Mouse (Mus musculus): ENCODE measurements at regions not wholly inside any gene's neighbourhood (a gene's known extent, or its start where the extent isn't known, plus 50 kb on each side); places are given as distances from the start of the nearest gene placed in this dataset.

GRCm38 (mm10) chr7:116680523-116680922, 176.4 kb downstream of the Nucb2 start:
- DNase-seq (ENCODE audit: low read depth, low spot score) = no peak

- no peak for DNase-seq (ENCODE audit: low read depth, low spot score)
Measured at GRCm38 (mm10) chr7:116681268-116681667, 177.1 kb downstream of the Nucb2 start.

- no peak for DNase-seq (ENCODE audit: low read depth, low spot score)
Measured at GRCm38 (mm10) chr7:116700409-116700808, 196.2 kb downstream of the Nucb2 start.

GRCm38 (mm10) chr7:116701466-116702342, 197.5 kb downstream of the Nucb2 start:
- peak; percentile 76 for DNase-seq (ENCODE audit: low read depth, low spot score)

GRCm38 (mm10) chr7:116702596-116702995, 198.4 kb downstream of the Nucb2 start:
- DNase-seq (ENCODE audit: low read depth, low spot score) = peak; percentile 77

- peak; percentile 79 for DNase-seq (ENCODE audit: low read depth, low spot score)
Measured at GRCm38 (mm10) chr7:116711541-116711940, 207.4 kb downstream of the Nucb2 start.

GRCm38 (mm10) chr7:116713200-116713599, 209.0 kb downstream of the Nucb2 start:
- DNase-seq (ENCODE audit: low read depth, low spot score) = no peak

GRCm38 (mm10) chr7:116715234-116716046, 211.3 kb downstream of the Nucb2 start:
- no peak for DNase-seq (ENCODE audit: low read depth, low spot score)

GRCm38 (mm10) chr7:116728379-116728778, 224.2 kb downstream of the Nucb2 start:
- DNase-seq (ENCODE audit: low read depth, low spot score) = peak; percentile 28

GRCm38 (mm10) chr7:116729795-116730194, 225.6 kb downstream of the Nucb2 start:
- no peak for DNase-seq (ENCODE audit: low read depth, low spot score)

- DNase-seq (ENCODE audit: low read depth, low spot score) = no peak
Measured at GRCm38 (mm10) chr7:116735676-116736075, 231.5 kb downstream of the Nucb2 start.

GRCm38 (mm10) chr7:116736333-116736732, 232.2 kb downstream of the Nucb2 start:
- DNase-seq (ENCODE audit: low read depth, low spot score) = no peak

GRCm38 (mm10) chr7:116738009-116738408, 233.8 kb downstream of the Nucb2 start:
- no peak for DNase-seq (ENCODE audit: low read depth, low spot score)

- peak; percentile 59 for DNase-seq (ENCODE audit: low read depth, low spot score)
Measured at GRCm38 (mm10) chr7:116754556-116754955, 250.4 kb downstream of the Nucb2 start.

- DNase-seq (ENCODE audit: low read depth, low spot score) = peak; percentile 63
Measured at GRCm38 (mm10) chr7:116792181-116792580, 288.0 kb downstream of the Nucb2 start.

GRCm38 (mm10) chr7:116808475-116808874, 304.3 kb downstream of the Nucb2 start:
- DNase-seq (ENCODE audit: low read depth, low spot score) = no peak

GRCm38 (mm10) chr7:116816494-116816893, 312.3 kb downstream of the Nucb2 start:
- no peak for DNase-seq (ENCODE audit: low read depth, low spot score)

- DNase-seq (ENCODE audit: low read depth, low spot score) = no peak
Measured at GRCm38 (mm10) chr7:116817991-116818390, 313.8 kb downstream of the Nucb2 start.

- DNase-seq (ENCODE audit: low read depth, low spot score) = no peak
Measured at GRCm38 (mm10) chr7:116820613-116821012, 316.4 kb downstream of the Nucb2 start.

GRCm38 (mm10) chr7:116842894-116843293, 338.7 kb downstream of the Nucb2 start:
- no peak for DNase-seq (ENCODE audit: low read depth, low spot score)

- no peak for DNase-seq (ENCODE audit: low read depth, low spot score)
Measured at GRCm38 (mm10) chr7:116847846-116848730, 343.9 kb downstream of the Nucb2 start.

Data from ZHBTc4 (cell line).